Mouse (Mus musculus) liver, embryonic 14.5 days (tissue): ENCODE data around the gene Gpc1.

Source experiments
- CTCF ChIP-seq: IDR thresholded peaks from 2 replicates; pipeline ENCODE4 v1.5.1; 2016; ENCODE audit warnings: antibody characterized with exemption, low read depth, control low read depth
- EP300 ChIP-seq: IDR thresholded peaks from 2 replicates; pipeline ENCODE4 v1.6.1; 2016; ENCODE audit warnings: antibody characterized with exemption, low read depth

- TF ChIP-seq CTCF (no peak), EP300 (no peak)
Measured at GRCm38 (mm10) chr1:92908664-92909063, 77.2 kb downstream of the Gpc1 start.
